Mouse (Mus musculus) urinary bladder, postnatal 36 days (tissue): Measurements from ENCODE around the gene Rgma.

Experiments
- DNase-seq, 2 experiments: peaks; one replicate each; pipeline ENCODE4 v3.0.0; 2022; ENCODE audit warnings: low spot score in 2 of 2, mixed read lengths in 1 of 2

Rgma gene

DNA sequence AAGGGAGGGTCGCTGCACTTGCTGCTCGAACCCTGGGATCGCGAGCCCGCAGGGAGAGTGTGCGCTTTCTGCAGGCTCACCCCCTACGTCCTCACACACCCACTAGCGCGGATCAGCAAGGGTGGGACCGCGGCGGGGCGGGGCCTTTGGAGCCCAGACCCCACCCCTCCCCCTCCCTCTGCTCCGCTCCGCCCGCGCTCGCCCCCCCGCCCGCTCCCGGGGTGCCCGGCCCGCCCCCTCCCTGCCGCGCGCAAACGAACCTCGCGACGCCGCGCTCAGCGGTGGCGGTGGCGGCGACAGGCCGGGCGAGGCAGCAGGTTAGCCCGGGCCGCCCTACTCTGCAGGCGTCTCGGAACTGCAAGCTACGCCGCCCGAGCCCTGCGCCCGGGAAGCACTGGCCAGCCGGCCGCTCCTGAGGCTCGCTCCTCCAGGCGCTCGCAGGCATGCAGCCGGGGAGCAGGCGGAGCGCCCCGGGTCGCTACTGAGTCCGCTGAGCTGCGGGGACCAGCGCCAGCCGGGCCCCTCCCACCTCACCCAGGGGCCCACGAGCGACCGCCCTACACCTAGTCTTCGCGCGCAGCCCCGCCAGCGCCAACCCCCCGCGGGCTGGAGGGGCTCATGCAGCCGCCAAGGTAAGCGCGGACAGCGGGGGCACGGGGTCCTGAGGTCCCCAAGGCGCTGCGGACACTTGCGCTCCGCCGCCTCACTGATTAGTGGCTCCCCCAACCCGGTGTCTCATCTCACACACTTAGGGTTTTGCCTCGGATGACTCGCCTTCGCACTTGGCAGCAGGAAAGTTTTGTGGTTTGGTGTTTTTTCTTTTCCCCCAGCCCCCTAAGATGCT lies at the start of gene Rgma:
Gene Rgma, plus strand, starts transcription at position 253 of the 844 bp plus-strand sequence.
- DNase-seq, result peak; percentile 44 to 48

DNA sequence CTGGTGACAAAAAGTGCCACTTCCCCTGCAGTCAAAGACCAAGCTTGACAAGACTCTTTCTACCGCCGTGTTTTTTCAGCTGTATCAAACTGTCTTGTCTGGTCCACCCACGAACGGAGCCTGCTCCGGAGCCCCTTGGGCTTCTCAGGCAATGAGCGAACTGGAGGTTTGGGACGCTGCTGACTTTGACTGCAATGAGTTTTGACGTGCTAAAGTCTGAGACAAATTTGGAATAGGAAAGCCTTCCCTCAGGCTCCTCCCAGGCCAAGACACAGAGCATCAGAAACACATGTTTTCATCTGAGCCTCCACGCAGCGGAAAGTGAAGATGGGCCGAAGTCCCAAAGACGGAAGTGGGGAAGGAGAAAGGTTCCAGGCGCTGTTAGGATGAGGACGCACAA lies 49.1 kb upstream of the Rgma start:
- DNase-seq, result no peak

DNA sequence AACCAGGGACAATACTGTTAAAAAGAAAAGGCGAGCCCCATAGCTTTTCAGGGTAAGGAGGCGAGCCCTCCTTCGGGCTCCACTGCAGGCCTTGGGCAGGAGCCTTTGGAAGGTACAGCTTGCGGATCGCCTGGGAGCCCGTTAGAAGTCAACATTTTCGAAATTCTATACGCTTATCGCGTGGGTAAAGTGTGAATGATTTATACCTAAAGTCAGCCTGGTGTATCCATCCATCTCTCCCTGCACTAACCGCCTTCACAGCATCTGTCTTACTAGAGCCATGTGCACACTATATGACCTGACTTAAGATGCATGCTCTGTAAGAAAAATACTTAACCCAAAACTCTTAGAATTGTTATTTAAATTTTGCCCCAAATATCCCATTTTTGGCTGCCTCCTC lies 48.6 kb upstream of the Rgma start:
- DNase-seq, result no peak

DNA sequence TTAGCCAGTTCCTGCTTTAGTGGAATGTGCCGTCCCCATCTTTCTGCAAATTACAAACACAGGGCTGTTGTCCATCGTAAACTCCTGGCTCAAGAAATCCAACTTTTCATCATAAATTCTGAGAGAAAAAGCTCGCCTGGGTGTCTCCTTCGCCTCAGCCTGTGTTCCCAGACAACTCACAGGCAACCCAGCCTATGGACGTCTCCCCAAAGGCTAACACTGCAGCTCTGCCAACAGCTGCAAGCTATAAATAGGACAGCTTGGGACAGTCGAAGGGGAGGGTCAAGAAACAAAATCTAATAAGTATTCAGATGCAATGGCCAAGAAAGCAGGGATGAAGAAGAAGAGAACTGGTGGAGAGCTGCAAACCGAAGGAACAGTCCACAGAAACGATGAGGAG lies 48.1 kb upstream of the Rgma start:
- DNase-seq, result no peak

DNA sequence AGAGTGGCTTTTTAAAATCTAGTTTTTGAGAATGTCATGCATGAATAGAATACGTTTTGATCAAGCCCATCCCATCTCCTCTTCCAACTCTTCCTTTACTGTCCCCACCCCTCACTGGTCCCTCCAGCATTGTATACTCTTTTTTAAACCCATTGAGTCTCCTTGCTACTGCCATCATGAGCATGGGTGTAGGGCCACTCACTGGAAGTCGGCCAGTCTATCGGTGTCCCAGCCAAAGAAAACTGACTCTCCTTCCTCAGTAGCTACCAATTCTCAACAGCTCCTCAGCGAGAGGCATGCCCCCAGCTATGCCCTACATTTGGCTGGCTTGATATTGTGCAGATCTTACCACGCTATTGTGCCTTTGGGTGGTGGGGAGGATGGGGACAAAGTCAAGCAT lies 47.7 kb upstream of the Rgma start:
- no peak for DNase-seq

DNA sequence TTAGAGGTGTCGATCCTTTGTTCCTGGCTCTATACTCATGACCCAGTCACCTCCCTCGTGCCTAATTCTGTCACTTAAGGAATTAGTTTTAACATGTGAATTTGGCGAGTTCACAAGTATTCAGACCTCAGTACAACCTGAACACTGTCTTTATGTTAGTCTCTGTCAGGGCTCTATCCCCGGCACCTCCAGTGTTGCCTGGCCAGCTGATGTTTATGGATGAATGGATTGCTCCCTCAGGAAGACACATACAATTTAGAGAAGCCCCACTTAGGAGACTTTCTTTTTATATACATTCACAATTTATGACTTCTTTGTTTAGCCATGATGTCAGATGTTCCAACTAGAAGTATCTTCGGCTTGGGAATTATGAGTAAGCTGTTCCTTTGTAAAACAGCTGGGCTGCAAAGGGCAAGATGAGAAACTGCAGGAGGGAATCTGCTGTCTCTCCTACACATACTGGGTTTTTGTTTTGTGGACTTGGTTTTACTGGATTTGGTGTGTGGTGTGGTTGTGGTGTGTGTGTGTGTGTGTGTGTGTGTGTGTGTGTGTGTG lies 46.6 kb upstream of the Rgma start:
- DNase-seq, result no peak

DNA sequence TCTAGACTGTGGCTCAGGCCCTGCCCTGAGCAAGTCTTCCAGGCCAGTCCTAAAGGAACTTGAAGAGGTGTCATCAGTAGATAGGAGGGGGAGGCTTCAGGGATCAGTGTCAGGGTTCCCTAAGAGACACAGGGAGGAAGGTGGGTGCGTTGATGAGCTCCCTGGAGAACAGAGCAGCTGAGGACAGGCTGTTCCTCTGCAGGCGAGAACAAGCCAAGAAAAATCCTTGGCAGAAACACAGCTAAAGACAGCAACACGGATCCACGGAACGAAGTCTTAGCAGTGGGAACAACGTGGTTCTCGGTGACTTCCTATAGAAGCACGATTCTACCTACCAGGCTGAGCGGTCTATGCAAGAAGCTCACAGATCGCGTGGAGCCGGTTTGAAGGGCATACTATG lies 44.6 kb upstream of the Rgma start:
- DNase-seq, result no peak

DNA sequence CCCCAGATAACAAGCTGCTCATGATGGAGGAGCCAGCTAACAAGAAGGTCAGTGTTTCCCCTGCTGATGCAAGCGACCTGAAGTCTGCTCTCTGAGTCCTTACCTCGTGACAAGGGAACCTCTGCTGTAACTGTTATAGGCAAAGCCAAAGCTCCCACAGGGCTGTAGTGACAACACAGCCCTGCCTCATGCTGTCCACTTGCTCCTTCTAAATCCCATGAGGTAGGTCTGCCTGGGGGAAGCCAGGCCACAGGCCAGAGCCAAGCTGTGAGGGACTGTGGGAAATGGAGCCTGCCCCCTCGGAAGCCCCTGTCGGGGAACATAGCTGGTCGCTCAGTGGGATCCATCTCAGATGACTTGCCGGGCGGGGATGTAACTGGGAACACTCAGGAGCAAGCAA lies 43.7 kb upstream of the Rgma start:
- no peak for DNase-seq

DNA sequence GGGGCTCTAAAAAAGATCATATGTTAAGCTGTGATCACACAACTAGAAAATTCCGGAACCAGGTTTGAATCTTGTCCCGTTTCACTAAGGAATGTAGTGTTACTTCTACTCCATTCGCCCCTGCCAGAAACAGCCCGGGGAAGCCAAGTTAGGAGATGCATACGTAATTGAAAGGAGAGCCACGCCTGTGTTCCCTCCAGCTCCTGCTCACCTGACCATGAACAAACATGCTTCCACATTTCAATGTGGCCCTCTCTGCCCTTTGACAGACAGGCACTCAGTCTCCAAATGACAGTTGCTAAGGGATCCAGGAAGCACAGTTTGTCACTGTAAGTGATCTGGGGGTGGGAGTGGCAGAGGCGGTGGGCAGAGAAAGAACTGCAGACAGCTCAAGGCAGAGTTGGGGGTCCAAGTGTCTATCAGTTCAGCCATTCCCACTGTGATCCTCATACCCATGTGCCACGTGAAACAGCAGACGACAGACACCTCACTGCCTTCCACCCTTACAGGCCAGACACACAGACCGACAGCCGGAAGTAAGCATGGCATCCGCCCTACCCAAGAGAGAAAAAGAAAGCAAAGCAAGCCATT lies 41.8 kb upstream of the Rgma start:
- DNase-seq, result no peak

DNA sequence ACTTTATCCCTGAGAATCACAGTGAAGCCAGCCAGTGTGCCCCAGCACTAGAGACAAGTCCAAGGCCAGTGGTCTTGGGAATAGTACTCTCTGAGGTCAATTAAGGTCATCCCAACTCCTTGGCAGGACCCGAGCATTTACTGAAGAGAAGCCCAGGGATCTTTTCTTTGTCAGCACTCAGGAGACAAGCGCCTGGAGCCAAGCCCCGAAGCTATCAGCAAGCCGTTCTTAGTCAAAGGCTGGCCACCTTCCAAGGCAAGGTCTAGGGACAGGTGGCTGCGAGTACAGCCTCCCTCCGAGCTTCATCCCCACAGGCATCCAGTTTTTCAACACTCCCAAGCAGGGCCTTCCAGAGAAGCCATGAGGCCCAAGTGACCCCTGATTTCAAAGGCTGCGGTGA lies 40.4 kb upstream of the Rgma start:
- peak in 1 of 2 experiments; percentile 16 for DNase-seq

DNA sequence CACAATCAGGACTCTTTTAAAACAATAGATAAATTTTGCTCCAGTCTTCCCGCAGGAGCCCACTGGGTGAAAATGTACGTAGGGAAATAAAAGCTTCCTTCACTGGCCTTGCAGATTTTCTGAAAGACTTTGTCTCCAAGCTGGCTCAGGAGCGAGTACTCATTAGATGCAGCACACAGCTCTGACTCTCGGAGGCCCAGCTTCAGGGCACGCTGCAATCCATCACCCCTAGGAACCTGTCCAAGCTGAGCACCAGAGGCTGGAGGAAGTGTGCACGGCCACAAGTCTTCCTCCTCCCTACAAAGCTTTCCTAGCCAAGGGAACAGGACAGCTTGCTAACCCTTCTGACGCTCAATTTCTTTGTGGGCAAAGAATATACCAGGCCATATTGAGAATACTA lies 38.9 kb upstream of the Rgma start:
- no peak for DNase-seq

DNA sequence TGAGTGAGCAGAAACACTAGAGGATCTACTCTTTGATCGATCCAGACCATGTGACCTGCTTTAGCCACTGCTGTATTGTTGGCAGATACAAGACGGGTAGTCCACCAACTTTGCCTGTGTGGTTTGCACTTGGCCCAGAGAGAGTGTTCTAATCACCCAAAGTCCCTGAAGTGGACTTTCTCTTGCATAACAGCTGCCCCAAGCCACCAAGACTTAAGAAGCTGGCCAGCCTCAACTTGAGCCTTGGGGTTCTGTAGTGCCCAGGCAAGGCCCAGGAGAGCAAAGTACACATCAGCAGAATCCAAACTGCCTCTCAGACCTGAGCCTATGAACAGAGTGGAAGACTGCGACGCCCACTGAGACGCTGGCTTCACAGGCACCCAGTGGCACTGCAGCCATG lies 37.0 kb upstream of the Rgma start:
- DNase-seq, result peak in 1 of 2 experiments; percentile 19

DNA sequence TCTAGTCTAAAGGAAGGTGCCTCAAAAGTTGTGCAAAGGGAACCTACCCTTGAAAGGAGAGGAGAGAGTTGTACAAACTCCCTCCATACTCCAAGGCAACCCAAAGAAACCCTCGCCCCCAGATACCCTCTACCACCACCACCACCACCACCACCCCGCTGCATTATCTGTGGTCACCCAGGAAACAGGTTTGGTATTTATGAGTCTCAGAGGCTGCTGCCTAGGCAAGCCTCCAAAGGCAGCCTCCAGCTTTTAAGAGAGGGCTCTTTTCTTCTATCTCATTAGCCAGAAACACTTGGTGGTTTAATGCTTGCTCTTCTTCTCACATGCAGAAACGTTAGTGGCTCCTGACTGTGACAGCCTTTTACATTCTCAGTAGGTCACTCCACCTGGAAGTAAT lies 31.5 kb upstream of the Rgma start:
- no peak for DNase-seq

DNA sequence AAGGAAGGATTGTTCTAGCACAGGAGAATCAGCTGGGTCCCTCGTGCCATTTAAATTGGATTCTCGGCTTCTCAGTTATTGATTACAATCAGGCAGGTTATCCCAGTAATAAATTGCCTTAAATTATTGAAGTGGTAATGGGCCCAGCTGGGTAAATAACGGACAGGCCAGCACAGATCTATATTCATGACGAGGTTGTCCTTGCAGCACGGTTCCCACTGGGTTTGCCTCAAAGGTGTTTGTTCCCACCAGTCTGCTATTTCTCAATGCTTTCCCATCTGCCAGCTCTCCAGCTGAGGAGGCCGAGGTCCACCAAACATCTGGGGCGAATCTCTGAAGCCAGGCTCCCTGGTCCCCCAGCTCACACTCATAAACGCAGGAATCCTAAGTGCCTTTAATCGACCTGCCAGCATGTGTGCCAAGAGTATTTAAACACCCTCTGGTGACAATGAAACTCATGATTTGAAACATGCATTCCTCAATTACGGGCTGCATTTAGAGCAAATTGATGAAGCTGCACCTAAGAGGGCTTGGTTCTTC lies 26.7 kb upstream of the Rgma start:
- no peak for DNase-seq

DNA sequence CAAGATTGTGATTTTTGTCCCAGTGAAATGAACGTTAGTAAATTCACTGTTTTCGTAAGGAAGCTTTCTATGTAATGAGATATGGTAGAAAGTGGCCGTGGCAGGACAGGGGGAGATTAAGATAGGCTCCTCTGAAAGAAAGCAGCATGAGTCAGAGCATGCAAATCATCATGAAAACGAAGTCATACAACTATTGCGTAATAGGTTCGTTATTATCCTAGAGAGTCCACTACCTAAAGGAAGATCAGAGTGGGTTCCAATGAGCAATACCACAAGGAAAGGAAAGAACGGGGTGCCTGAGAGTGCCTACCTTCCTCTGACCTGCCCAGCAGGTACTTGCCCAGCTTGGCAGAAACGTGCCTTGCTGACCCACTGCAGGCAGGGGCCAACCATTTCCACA lies 26.2 kb upstream of the Rgma start:
- no peak for DNase-seq

DNA sequence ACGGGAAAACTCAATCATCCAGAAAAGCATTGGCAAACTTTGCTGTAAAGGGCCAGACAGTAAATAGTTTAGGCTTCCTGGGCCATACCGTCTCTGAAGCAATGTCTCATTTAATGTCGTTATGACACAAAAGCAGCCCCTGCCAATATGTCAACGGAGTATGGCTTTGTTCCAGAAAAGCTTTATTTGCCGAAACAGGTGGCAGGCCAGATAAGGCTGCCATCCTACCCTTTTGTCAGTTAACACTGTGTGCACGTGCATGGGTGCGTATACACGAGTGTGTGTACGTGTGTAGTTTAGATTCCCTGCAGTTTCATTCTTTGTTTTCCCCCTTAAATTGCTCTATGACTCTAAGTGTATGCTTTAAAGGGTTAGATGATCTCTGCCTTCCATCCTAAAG lies 20.1 kb upstream of the Rgma start:
- no peak for DNase-seq

DNA sequence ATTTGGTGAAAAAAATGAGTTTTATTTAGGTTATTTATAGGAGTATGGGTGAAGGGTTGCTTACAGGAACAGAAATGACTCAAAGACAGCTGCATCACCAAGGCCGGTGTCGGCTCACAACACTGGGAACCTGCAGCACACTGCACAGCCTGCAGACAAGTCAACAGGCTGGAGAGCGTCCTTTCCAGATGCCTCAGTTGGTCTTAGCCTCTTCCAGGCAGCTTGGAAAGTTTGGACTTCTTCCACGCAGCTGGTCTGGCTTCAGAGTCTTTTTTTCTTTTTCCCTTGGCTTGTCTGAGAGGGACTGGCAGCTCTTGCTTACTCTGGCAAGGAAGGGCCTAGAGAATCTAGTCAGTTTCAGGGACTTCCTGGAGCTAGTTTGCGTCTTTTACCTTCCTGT lies 18.4 kb upstream of the Rgma start:
- no peak for DNase-seq

DNA sequence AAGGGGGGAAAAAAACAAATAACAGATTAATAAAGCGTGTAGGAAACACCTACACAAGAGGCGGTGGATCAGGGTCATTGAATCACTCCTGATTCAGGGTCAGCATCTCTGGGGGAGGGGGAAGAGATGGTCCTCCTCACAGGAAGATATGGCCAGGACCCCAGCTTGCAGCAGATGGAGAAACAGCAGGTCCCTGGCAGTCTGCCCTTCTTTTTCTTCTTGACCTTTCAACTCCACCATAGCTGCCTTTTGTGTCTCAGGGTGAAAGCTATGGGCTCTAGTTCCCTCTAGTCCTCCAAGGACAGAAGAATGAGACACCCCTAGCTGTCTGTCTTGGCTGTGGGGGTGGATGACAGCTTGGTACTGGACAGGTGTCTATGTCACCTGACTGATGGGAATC lies 17.7 kb upstream of the Rgma start:
- no peak for DNase-seq

DNA sequence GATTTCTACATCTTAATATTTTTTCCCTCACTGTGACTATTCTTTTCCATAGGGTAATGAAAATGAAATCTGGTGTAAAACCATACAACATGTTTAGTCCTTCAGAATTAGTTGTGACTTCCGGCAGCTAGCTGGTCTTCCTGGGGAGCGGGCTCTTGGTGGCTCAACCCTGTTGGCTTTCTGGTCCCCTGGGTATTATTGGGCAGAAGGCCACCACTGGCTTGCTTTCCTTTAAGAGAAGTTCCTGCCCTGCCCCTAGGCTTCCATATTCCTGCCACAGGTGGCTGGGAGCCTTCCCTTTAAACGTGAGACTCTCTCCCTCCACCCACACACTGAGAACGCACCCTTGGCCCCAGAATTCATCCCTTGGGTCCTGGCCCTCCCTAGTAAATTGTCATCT lies 9.8 kb upstream of the Rgma start:
- DNase-seq, result no peak

DNA sequence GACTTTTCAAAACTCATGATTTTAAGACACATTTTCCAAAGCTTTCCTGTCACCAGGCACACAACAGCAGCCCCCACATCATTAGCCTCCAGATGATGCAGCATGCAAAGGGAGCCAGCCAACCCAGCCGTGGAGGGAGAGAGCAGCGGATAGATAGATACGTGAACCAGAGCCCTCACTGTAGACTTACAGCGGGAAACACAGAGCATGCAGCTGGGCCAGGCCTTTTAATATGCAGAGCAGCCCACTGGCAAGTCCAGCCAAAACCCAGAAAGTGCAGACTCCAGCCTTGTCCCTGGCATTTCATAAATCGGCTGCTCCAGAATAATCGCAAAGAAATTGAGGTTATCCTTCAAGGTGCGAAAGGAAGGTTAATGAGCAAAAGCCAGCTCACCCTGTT lies 9.3 kb upstream of the Rgma start:
- no peak for DNase-seq

DNA sequence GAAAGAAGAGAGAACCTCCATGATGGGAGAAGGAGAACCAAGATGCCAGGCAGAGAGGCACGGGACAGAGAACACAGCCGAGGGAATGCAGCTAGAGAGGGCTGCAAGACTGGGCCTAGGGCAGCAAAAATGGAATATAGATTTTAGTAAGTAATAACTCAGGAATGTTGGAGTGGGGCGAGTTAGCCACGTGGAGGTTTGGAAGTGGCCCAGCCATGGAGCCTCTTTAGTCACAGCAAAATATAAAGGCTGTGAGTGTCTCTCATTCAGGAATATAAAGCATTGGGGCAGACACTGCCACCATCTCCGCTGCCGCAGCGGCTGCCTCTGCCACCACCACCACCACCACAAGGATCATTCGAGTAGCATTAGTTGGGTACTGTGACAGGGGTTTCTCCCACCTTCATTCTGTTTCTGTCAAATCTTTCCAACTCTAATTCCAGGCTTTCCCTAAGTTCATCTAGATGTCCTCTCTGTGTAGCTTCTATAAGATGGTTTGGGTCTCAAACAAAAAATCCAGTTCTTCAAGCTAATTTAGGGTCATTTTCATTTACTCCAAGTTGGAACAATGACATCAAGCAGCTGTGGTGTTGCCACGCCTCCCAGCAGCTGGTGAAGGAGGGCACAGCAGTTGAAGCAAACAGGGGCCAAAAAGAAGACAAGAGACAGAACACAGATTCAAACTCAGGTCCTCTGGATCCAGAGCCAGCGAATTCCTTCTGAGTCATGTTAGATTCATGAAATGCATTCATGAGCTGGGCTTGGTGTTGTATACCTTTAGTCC lies 7.4 kb upstream of the Rgma start:
- no peak for DNase-seq

DNA sequence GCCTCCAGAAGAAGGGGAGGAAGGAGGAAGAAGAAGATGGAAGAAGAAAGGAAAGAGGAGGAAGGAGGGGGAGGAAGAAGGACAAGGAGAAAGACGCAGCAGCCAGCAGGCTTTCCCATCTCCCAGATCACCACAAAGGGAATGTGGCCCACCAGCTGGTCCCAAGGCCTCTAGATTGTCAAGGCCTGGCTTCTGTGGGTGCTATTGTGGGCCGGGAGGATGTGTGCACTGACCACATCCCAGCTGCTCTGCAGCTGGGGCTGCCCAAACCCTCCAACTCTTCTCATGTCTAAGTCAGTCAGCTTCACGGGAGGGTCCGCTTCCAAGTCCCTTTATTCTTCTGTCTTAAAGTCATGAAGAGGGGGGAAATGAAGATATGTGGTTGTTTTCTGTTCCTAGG lies 5.3 kb upstream of the Rgma start:
- no peak for DNase-seq
